ENCODE assay signal across 8 mouse cellular contexts in genomic region chr11:100701301-100701700, GRCm38 (mm10). TPM values are rescaled to one million over a fixed set of nuclear protein-coding genes. Genes with fewer than 3 reads are reported as not detected.
DNase-seq lines count a peak whose midpoint lies in the region; ATAC-seq and TF ChIP-seq lines count a peak whose summit lies in the region.

No protein-coding gene starts in this region.

- H3K9me3 ChIP-seq in embryonic facial prominence, embryonic 12.5 days: no peaks in the 10 kb centered on the region
- H3K9me3 ChIP-seq in heart, postnatal 0 days (replicated peaks; ENCODE audit: control insufficient read depth, low read length): no peaks in the 10 kb centered on the region
- no peaks in the 10 kb centered on the region for H3K9me3 ChIP-seq in stomach, embryonic 15.5 days

- no peak for ATAC-seq in embryonic facial prominence, embryonic 12.5 days (ENCODE audit: insufficient number of reproducible peaks, insufficient read depth, low FRiP score, low TSS enrichment)
- ATAC-seq in heart, postnatal 0 days (ENCODE audit: insufficient read depth, low read depth): no peak
- no peak for ATAC-seq in stomach, embryonic 15.5 days (ENCODE audit: insufficient read depth, low FRiP score, low read depth)

- no peak for TF ChIP-seq CTCF in heart, postnatal 0 days (IDR thresholded peaks at IDR 0.05; ENCODE audit: low read depth)
- no peak for TF ChIP-seq CTCF in left cerebral cortex, adult 2 months (IDR thresholded peaks at IDR 0.05)

- peak; percentile 39 for DNase-seq in layer of hippocampus, adult 11-12 months (ENCODE audit: low spot score)
- DNase-seq in layer of hippocampus, adult 8-10 months (ENCODE audit: low spot score in 2 of 2): no peak
- DNase-seq in heart, postnatal 0 days (ENCODE audit: low spot score): no peak
- peak; percentile 59 to 68 for DNase-seq in kidney, postnatal 25 days
- no peak for DNase-seq in left cerebral cortex, adult 2 months (ENCODE audit: extremely low spot score in 1 of 2, low spot score in 2 of 2)

- H3K79me2 ChIP-seq in macrophage (ENCODE audit: inconsistent target): peaks cover 27% of the 10 kb centered on the region

- peak overlapping the region; percentile 36 for H3K4me2 ChIP-seq in embryonic facial prominence, embryonic 12.5 days (replicated peaks)
- H3K4me2 ChIP-seq in heart, postnatal 0 days (ENCODE audit: low read depth, low read length): peak overlapping the region; percentile 41; the same call in 1 of the 2 replicates
- H3K4me2 ChIP-seq in stomach, embryonic 15.5 days: peak overlapping the region; percentile 46

- H3K36me3 ChIP-seq in embryonic facial prominence, embryonic 12.5 days: peaks cover 20% of the 10 kb centered on the region
- peaks cover 19% of the 10 kb centered on the region for H3K36me3 ChIP-seq in heart, postnatal 0 days (replicated peaks; ENCODE audit: control insufficient read depth, insufficient read depth, low read length)
- peaks cover 71% of the 10 kb centered on the region for H3K36me3 ChIP-seq in macrophage (ENCODE audit: inconsistent target)
- H3K36me3 ChIP-seq in stomach, embryonic 15.5 days: peaks cover 13% of the 10 kb centered on the region

- H3K27me3 ChIP-seq in embryonic facial prominence, embryonic 12.5 days: 0 out of 2 replicates have a peak, but pooled peaks cover 6% of the 10 kb centered on the region
- no peaks in the 10 kb centered on the region; the same call in 1 of the 2 replicates for H3K27me3 ChIP-seq in heart, postnatal 0 days (ENCODE audit: control insufficient read depth, insufficient read depth, low read length)
- no peaks in the 10 kb centered on the region for H3K27me3 ChIP-seq in stomach, embryonic 15.5 days (replicated peaks)

- no peak overlapping the region for H3K9ac ChIP-seq in embryonic facial prominence, embryonic 12.5 days
- no peak overlapping the region for H3K9ac ChIP-seq in heart, postnatal 0 days (replicated peaks; ENCODE audit: low read depth, low read length)
- no peak overlapping the region for H3K9ac ChIP-seq in stomach, embryonic 15.5 days

- no peak for TF ChIP-seq EP300 in heart, postnatal 0 days (IDR thresholded peaks at IDR 0.05; ENCODE audit: low read depth)

- H3K4me3 ChIP-seq in embryonic facial prominence, embryonic 12.5 days: peak overlapping the region; percentile 16; the same call in 1 of the 2 replicates
- H3K4me3 ChIP-seq in heart, postnatal 0 days (ENCODE audit: low read depth, low read length): 0 out of 2 replicates have a peak overlapping the region, but pooled peaks have one; percentile 15
- H3K4me3 ChIP-seq in macrophage (ENCODE audit: inconsistent target): no peak overlapping the region
- H3K4me3 ChIP-seq in stomach, embryonic 15.5 days (replicated peaks): peak overlapping the region; percentile 27
- H3K4me3 ChIP-seq in left cerebral cortex, adult 2 months: no peak overlapping the region

- H3K4me1 ChIP-seq in embryonic facial prominence, embryonic 12.5 days: no peaks in the 10 kb centered on the region
- no peaks in the 10 kb centered on the region for H3K4me1 ChIP-seq in heart, postnatal 0 days (ENCODE audit: control insufficient read depth, insufficient read depth)
- H3K4me1 ChIP-seq in stomach, embryonic 15.5 days: peaks cover 8% of the 10 kb centered on the region

- intact Hi-C loops in left cerebral cortex, adult 2 months (cut with DNase I): loop anchor here (10.0 kb wide), 1 partner anchor 336 kb away; no protein-coding TSS in a partner anchor

- 3% methylated on average over 14 of the region's 14 CpGs for WGBS in embryonic facial prominence, embryonic 12.5 days
- 8% methylated on average over 14 of the region's 14 CpGs for WGBS in heart, postnatal 0 days
- 40% methylated on average over 14 of the region's 14 CpGs for WGBS in macrophage (ENCODE audit: missing documents)
- WGBS in stomach, embryonic 15.5 days: 8% methylated on average over 14 of the region's 14 CpGs

- H3K27ac ChIP-seq in embryonic facial prominence, embryonic 12.5 days: no peak overlapping the region
- H3K27ac ChIP-seq in heart, postnatal 0 days (ENCODE audit: low read depth): no peak overlapping the region
- H3K27ac ChIP-seq in macrophage: 0 out of 2 replicates have a peak overlapping the region, but pooled peaks have one; percentile 94
- no peak overlapping the region for H3K27ac ChIP-seq in stomach, embryonic 15.5 days
- H3K27ac ChIP-seq in left cerebral cortex, adult 2 months: no peak overlapping the region

RNA-seq across cellular contexts. Expression of gene Dhx58, which starts 2.8 kb away (rescaled TPM):
- total RNA-seq in layer of hippocampus, adult 8-10 months (2022): 1 to 10 TPM; 2.7 to 5.3 (median 3.4) TPM
- 2.6 and 3.3 TPM in 2 replicates for polyA plus RNA-seq in embryonic facial prominence, embryonic 12.5 days (2016; fragmentation: Nextera tagmentation; extraction: Ambion mirVana)
- 3.6 and 9.1 TPM in 2 replicates for total RNA-seq in heart, postnatal 0 days (2014; rRNA removed; ENCODE audit: low replicate concordance)
- 1.3 and 1.4 TPM in 2 replicates for polyA plus RNA-seq in heart, postnatal 0 days (2015; fragmentation: Nextera tagmentation; extraction: Ambion mirVana)
- total RNA-seq in macrophage (2018; cell fraction: chromatin; rRNA removed): 100 to 1,000 TPM; 134 to 515 (median 340) TPM
- total RNA-seq in macrophage (2018; cell fraction: cytosol; rRNA removed): 100 to 1,000 TPM in 13 of 26 experiments, 10 to 100 TPM in 13; 58.7 to 198 (median 123) TPM
- total RNA-seq in macrophage (2018; cell fraction: nucleus; rRNA removed): 100 to 1,000 TPM; 150 to 535 (median 277) TPM
- 42.8 to 129 TPM (median 87.0 TPM) in 3 replicates for polyA plus RNA-seq in macrophage (2018)
- 2.8 and 4.0 TPM in 2 replicates for polyA plus RNA-seq in stomach, embryonic 15.5 days (2015; fragmentation: Nextera tagmentation; extraction: Ambion mirVana)
- total RNA-seq in left cerebral cortex, adult 2 months (2021): 1 to 10 TPM; 3.0 to 3.7 TPM

RNA-seq across cellular contexts. Expression of gene Zfp385c, which starts 9.0 kb away (rescaled TPM):
- under 1 TPM in 3 of 4 experiments, not detected in 1; 0.16 to 0.41 (median 0.18) TPM for total RNA-seq in layer of hippocampus, adult 8-10 months (2022)
- 1.5 and 2.6 TPM in 2 replicates for polyA plus RNA-seq in embryonic facial prominence, embryonic 12.5 days (2016; fragmentation: Nextera tagmentation; extraction: Ambion mirVana)
- total RNA-seq in heart, postnatal 0 days (2014; rRNA removed; ENCODE audit: low replicate concordance): not detected in 2 replicates
- polyA plus RNA-seq in heart, postnatal 0 days (2015; fragmentation: Nextera tagmentation; extraction: Ambion mirVana): 0.25 and 0.40 TPM in 2 replicates
- 1 to 10 TPM in 3 of 26 experiments, under 1 TPM in 2, not detected in 21; 0.49 to 3.0 (median 1.0) TPM for total RNA-seq in macrophage (2018; cell fraction: chromatin; rRNA removed)
- total RNA-seq in macrophage (2018; cell fraction: cytosol; rRNA removed): 1 to 10 TPM in 10 of 26 experiments, under 1 TPM in 16; 0.26 to 2.0 (median 0.87) TPM
- 1 to 10 TPM in 7 of 26 experiments, under 1 TPM in 9, not detected in 10; 0.17 to 2.5 (median 0.95) TPM for total RNA-seq in macrophage (2018; cell fraction: nucleus; rRNA removed)
- 0.14 to 1.2 TPM (median 0.57 TPM) in 3 replicates for polyA plus RNA-seq in macrophage (2018)
- polyA plus RNA-seq in stomach, embryonic 15.5 days (2015; fragmentation: Nextera tagmentation; extraction: Ambion mirVana): 0.06 and 0.21 TPM in 2 replicates
- under 1 TPM; 0.16 to 0.26 TPM for total RNA-seq in left cerebral cortex, adult 2 months (2021)

RNA-seq across cellular contexts. Expression of gene Kat2a, which starts 11.0 kb away (rescaled TPM):
- total RNA-seq in layer of hippocampus, adult 8-10 months (2022): 10 to 100 TPM; 50.9 to 62.0 (median 58.0) TPM
- 71.2 and 72.4 TPM in 2 replicates for polyA plus RNA-seq in embryonic facial prominence, embryonic 12.5 days (2016; fragmentation: Nextera tagmentation; extraction: Ambion mirVana)
- 15.2 and 17.6 TPM in 2 replicates for total RNA-seq in heart, postnatal 0 days (2014; rRNA removed; ENCODE audit: low replicate concordance)
- 15.8 and 16.1 TPM in 2 replicates for polyA plus RNA-seq in heart, postnatal 0 days (2015; fragmentation: Nextera tagmentation; extraction: Ambion mirVana)
- 10 to 100 TPM; 35.6 to 91.5 (median 59.1) TPM for total RNA-seq in macrophage (2018; cell fraction: chromatin; rRNA removed)
- total RNA-seq in macrophage (2018; cell fraction: cytosol; rRNA removed): 10 to 100 TPM; 11.8 to 23.7 (median 19.2) TPM
- 10 to 100 TPM; 16.9 to 85.9 (median 40.5) TPM for total RNA-seq in macrophage (2018; cell fraction: nucleus; rRNA removed)
- polyA plus RNA-seq in macrophage (2018): 22.4 to 41.0 TPM (median 23.3 TPM) in 3 replicates
- 47.3 and 50.6 TPM in 2 replicates for polyA plus RNA-seq in stomach, embryonic 15.5 days (2015; fragmentation: Nextera tagmentation; extraction: Ambion mirVana)
- total RNA-seq in left cerebral cortex, adult 2 months (2021): 10 to 100 TPM; 60.5 to 61.7 TPM

RNA-seq across cellular contexts. Expression of gene Hspb9, which starts 12.3 kb away (rescaled TPM):
- total RNA-seq in layer of hippocampus, adult 8-10 months (2022): not detected
- 0.33 TPM in 1 of 2 replicates, not detected in the other for polyA plus RNA-seq in embryonic facial prominence, embryonic 12.5 days (2016; fragmentation: Nextera tagmentation; extraction: Ambion mirVana)
- not detected in 2 replicates for total RNA-seq in heart, postnatal 0 days (2014; rRNA removed; ENCODE audit: low replicate concordance)
- 0.22 TPM in 1 of 2 replicates, not detected in the other for polyA plus RNA-seq in heart, postnatal 0 days (2015; fragmentation: Nextera tagmentation; extraction: Ambion mirVana)
- total RNA-seq in macrophage (2018; cell fraction: chromatin; rRNA removed): 1 to 10 TPM in 6 of 26 experiments, not detected in 20; 1.5 to 3.3 (median 1.7) TPM
- under 1 TPM in 10 of 26 experiments, not detected in 16; 0.25 to 0.92 (median 0.34) TPM for total RNA-seq in macrophage (2018; cell fraction: cytosol; rRNA removed)
- 1 to 10 TPM in 8 of 26 experiments, under 1 TPM in 1, not detected in 17; 0.99 to 5.3 (median 3.1) TPM for total RNA-seq in macrophage (2018; cell fraction: nucleus; rRNA removed)
- polyA plus RNA-seq in macrophage (2018): not detected in 3 replicates
- polyA plus RNA-seq in stomach, embryonic 15.5 days (2015; fragmentation: Nextera tagmentation; extraction: Ambion mirVana): not detected in 2 replicates
- not detected for total RNA-seq in left cerebral cortex, adult 2 months (2021)

RNA-seq across cellular contexts. Expression of gene Rab5c, which starts 36.7 kb away (rescaled TPM):
- total RNA-seq in layer of hippocampus, adult 8-10 months (2022): 100 to 1,000 TPM; 134 to 163 (median 148) TPM
- 18.9 and 26.1 TPM in 2 replicates for polyA plus RNA-seq in embryonic facial prominence, embryonic 12.5 days (2016; fragmentation: Nextera tagmentation; extraction: Ambion mirVana)
- total RNA-seq in heart, postnatal 0 days (2014; rRNA removed; ENCODE audit: low replicate concordance): 99.1 and 117 TPM in 2 replicates
- polyA plus RNA-seq in heart, postnatal 0 days (2015; fragmentation: Nextera tagmentation; extraction: Ambion mirVana): 11.0 and 12.0 TPM in 2 replicates
- total RNA-seq in macrophage (2018; cell fraction: chromatin; rRNA removed): 100 to 1,000 TPM in 1 of 26 experiments, 10 to 100 TPM in 25; 39.2 to 102 (median 64.6) TPM
- 100 to 1,000 TPM; 286 to 464 (median 359) TPM for total RNA-seq in macrophage (2018; cell fraction: cytosol; rRNA removed)
- total RNA-seq in macrophage (2018; cell fraction: nucleus; rRNA removed): 100 to 1,000 TPM in 24 of 26 experiments, 10 to 100 TPM in 2; 81.7 to 239 (median 158) TPM
- polyA plus RNA-seq in macrophage (2018): 348 to 578 TPM (median 378 TPM) in 3 replicates
- polyA plus RNA-seq in stomach, embryonic 15.5 days (2015; fragmentation: Nextera tagmentation; extraction: Ambion mirVana): 24.5 and 25.5 TPM in 2 replicates
- 100 to 1,000 TPM; 139 to 142 TPM for total RNA-seq in left cerebral cortex, adult 2 months (2021)

Comparison
In these comparisons a context has a peak if more than half of its experiments do, and no peak if none do; other contexts are left out.
1. DNase-seq: peak in layer of hippocampus, adult 11-12 months (single experiment) and kidney, postnatal 25 days (2 of 2); none in layer of hippocampus, adult 8-10 months (0 of 2), heart, postnatal 0 days (single experiment) and left cerebral cortex, adult 2 months (0 of 2).
2. H3K4me3 ChIP-seq: peak in embryonic facial prominence, embryonic 12.5 days (single experiment), heart, postnatal 0 days (single experiment) and stomach, embryonic 15.5 days (single experiment); none in macrophage (single experiment) and left cerebral cortex, adult 2 months (single experiment).
3. Peak in every context shown above with its lines, with median percentiles within 50 percentile points of each other: H3K4me2 ChIP-seq.